Mouse (Mus musculus): ENCODE results near the gene BC035044.

DNA sequence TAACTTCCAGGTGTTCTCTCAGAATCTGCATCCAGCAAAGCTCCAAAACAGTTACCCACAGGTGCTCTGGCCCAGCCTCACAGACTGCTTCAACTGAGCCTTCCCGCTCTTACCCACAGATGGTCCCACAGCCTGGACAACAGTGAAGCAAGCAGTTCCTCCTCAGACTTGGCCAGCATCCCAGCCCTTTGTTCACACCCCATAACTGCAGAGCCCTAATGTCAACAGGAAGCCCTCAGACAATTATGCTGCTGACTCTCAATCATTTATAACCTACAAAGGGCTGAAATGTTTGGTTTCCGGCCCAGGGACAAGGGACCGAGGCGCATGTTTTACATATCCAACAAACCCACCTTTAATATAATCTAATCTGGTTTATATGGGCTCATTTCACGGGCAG lies 34.7 kb downstream of the BC035044 start:
- TF ChIP-seq EP300 (IDR thresholded peaks at IDR 0.05; ENCODE audit: insufficient read depth, low read depth, low read length) = no peak
- no peak for TF ChIP-seq POLR2A (IDR thresholded peaks at IDR 0.05; ENCODE audit: insufficient read depth, low read length)

Data from ES-Bruce4 (cell line).